Mouse (Mus musculus) C2C12 (cell line): Measurements from ENCODE around the gene Btnl2. TPM values are rescaled to one million over a fixed set of nuclear protein-coding genes. Genes with fewer than 3 reads are reported as not detected.

Source experiments
- H3K27me3 ChIP-seq: one replicate; pipeline ENCODE4 v1.6.1; 2011; ENCODE audit not compliant: control insufficient read depth, insufficient read depth, insufficient read length
- H3K36me3 ChIP-seq: one replicate; pipeline ENCODE4 v1.6.1; 2011; ENCODE audit not compliant: control insufficient read depth, insufficient read depth
- H3K4me3 ChIP-seq: one replicate; pipeline ENCODE4 v1.5.1; 2011; ENCODE audit warnings: mild to moderate bottlenecking, control low read depth; ENCODE audit not compliant: poor library complexity, insufficient read depth, severe bottlenecking
- H3K79me2 ChIP-seq: one replicate; pipeline ENCODE4 v1.6.1; 2011; ENCODE audit not compliant: control insufficient read depth, insufficient read depth
- H3K79me3 ChIP-seq: one replicate; pipeline ENCODE4 v1.6.1; 2011; ENCODE audit warnings: low read depth, control low read depth
- H3ac ChIP-seq: one replicate; pipeline ENCODE3; 2011; ENCODE audit warnings: low read depth; ENCODE audit not compliant: control insufficient read depth, insufficient read length
- CEBPB ChIP-seq: IDR thresholded peaks from one replicate; pipeline ENCODE4 v1.6.1; 2011; ENCODE audit warnings: low read depth, mild to moderate bottlenecking, control low read depth, moderate library complexity
- CTCF ChIP-seq: IDR thresholded peaks from one replicate; pipeline ENCODE4 v1.5.1; 2011; ENCODE audit not compliant: control insufficient read depth, insufficient read depth, insufficient read length
- FOSL1 ChIP-seq: IDR thresholded peaks from one replicate; pipeline ENCODE4 v1.8.0; 2011; ENCODE audit warnings: mild to moderate bottlenecking, low read length; ENCODE audit not compliant: poor library complexity, insufficient read depth, severe bottlenecking
- MAX ChIP-seq: IDR thresholded peaks from one replicate; pipeline ENCODE4 v1.6.1; 2011; ENCODE audit warnings: mild to moderate bottlenecking, control low read depth
- MYOD1 ChIP-seq: IDR thresholded peaks from one replicate; pipeline ENCODE4 v1.6.1; 2011; ENCODE audit warnings: low read depth; ENCODE audit not compliant: control insufficient read depth, insufficient read length
- MYOG ChIP-seq: IDR thresholded peaks from one replicate; pipeline ENCODE4 v1.6.1; 2011; ENCODE audit not compliant: control insufficient read depth, insufficient read length; ENCODE audit errors: extremely low read depth
- USF1 ChIP-seq: IDR thresholded peaks from one replicate; pipeline ENCODE4 v1.6.1; 2011; ENCODE audit warnings: low read depth, mild to moderate bottlenecking, control low read depth, moderate library complexity
- polyA plus RNA-seq: library from polyadenylated mRNA; unstranded; fragments of >200 nt; fragmentation: generic; extraction: Trizol; gene quantifications from one replicate; pipeline ENCODE4 v1.2.1, GENCODE M21; 2012; ENCODE audit warnings: missing spikeins

Gene Btnl2
- polyA plus RNA-seq, 1 experiment = not detected

DNA sequence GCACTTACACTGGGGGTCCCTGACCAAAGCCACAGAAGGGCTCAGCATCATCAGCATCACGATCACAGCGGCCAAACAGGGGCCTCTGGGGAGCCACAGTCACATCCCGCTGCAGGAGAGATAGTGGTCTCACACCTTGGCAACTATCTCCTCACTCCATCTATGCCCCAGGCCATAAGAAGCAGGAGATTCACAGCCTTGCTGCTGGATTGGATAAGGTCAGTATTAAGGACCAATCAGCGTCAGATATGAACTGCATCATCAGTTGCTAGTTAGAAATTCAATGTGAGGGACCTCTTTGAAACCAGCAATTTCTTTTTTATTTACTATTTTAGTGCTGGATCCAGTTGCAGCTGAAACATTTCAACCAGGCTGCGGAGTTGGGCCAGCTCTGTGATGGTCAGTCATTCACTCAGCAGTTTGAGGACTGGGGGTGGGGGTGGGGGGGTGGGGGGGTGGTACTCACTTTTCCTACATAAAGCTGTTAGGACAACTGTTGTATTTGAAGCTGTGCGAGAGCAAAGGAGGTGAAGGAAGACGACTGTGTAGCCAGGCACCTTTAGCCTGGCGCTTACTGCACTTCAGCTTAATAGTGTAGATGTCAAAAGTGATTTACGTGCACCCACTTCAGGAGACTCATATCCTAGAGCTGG, 43.6 kb downstream of the Btnl2 start:
- no peak overlapping the region for H3K4me3 ChIP-seq
- peaks cover 4% of the 10 kb centered on the region for H3K27me3 ChIP-seq
- H3K36me3 ChIP-seq = no peaks in the 10 kb centered on the region
- no peak overlapping the region for H3ac ChIP-seq
- no peaks in the 10 kb centered on the region for H3K79me2 ChIP-seq
- no peaks in the 10 kb centered on the region for H3K79me3 ChIP-seq
- no peak for TF ChIP-seq CEBPB
- no peak for TF ChIP-seq MYOG
- no peak for TF ChIP-seq USF1

- no peaks in the 10 kb centered on the region for H3K79me2 ChIP-seq
- no peak for TF ChIP-seq FOSL1
- no peak for TF ChIP-seq MYOG
- TF ChIP-seq MAX = no peak
- TF ChIP-seq CEBPB = no peak
- TF ChIP-seq MYOD1 = no peak
- no peak for TF ChIP-seq CTCF
- no peak for TF ChIP-seq USF1
- H3K79me3 ChIP-seq = no peaks in the 10 kb centered on the region
- no peaks in the 10 kb centered on the region for H3K36me3 ChIP-seq
- no peak within 1 kb of the TSS for H3K4me3 ChIP-seq
- H3K27me3 ChIP-seq = peaks cover 4% of the 10 kb centered on the region
- H3ac ChIP-seq = no peak within 1 kb of the TSS
These were observed 44.2 kb downstream of the Btnl2 start, which contains the start of gene BC051142 for GRCm38 (mm10) chr17:34398711-34399393. Gene BC051142, plus strand, starts transcription at chr17:34398820.

DNA sequence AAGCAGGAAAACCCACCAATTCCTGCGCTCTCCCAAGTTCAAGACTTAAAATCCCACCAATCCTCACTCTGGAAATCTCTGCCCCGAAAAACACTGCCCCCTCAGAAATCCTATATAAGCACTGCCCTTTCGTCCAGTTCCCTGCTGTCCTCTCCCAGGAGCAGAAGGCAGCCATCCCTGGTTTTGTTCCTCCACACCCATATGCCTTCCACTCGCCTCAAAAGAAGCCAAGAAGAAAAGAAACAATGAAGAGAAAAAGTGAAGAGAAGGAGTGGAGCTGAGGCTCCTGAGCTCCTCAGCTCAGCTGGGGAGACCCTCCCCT, 44.7 kb downstream of the Btnl2 start:
- Histone ChIP-seq H3K36me3 (no peaks in the 10 kb centered on the region), H3ac (no peak overlapping the region), H3K79me3 (no peaks in the 10 kb centered on the region), H3K79me2 (no peaks in the 10 kb centered on the region), H3K27me3 (peaks cover 4% of the 10 kb centered on the region), H3K4me3 (no peak overlapping the region)
- TF ChIP-seq USF1 (no peak), MYOD1 (no peak), MYOG (no peak), MAX (no peak), CEBPB (no peak), FOSL1 (no peak), CTCF (no peak)

GRCm38 (mm10) chr17:34411117-34411516, 56.5 kb downstream of the Btnl2 start:
- H3K79me2 ChIP-seq = no peaks in the 10 kb centered on the region
- H3K36me3 ChIP-seq = no peaks in the 10 kb centered on the region
- no peaks in the 10 kb centered on the region for H3K27me3 ChIP-seq
- no peak overlapping the region for H3K4me3 ChIP-seq
- H3ac ChIP-seq = no peak overlapping the region
- TF ChIP-seq CEBPB (no peak), MAX (no peak), MYOG (no peak), FOSL1 (no peak), USF1 (no peak), CTCF (no peak), MYOD1 (no peak)
- no peaks in the 10 kb centered on the region for H3K79me3 ChIP-seq

Other genes starting within 250 kb of the Btnl2 start
- gene H2-DMa, start 235.3 kb upstream of the Btnl2 start, polyA plus RNA-seq = 5.2 TPM
- gene Brd2, start 232.2 kb upstream of the Btnl2 start, polyA plus RNA-seq = 127 TPM
- not detected for gene H2-DMb2, start 211.5 kb upstream of the Btnl2 start, polyA plus RNA-seq
- not detected for gene H2-DMb1, start 201.8 kb upstream of the Btnl2 start, polyA plus RNA-seq
- gene Tap1, start 167.3 kb upstream of the Btnl2 start, polyA plus RNA-seq = 0.30 TPM
- gene Psmb9, start 167.1 kb upstream of the Btnl2 start, polyA plus RNA-seq = 0.07 TPM
- gene Psmb8, start 157.1 kb upstream of the Btnl2 start, polyA plus RNA-seq = 0.05 TPM
- 0.47 TPM for gene Tap2, start 151.3 kb upstream of the Btnl2 start, polyA plus RNA-seq
- gene H2-Ob, start 115.9 kb upstream of the Btnl2 start, polyA plus RNA-seq = not detected
- gene H2-Ab1, start 97.1 kb upstream of the Btnl2 start, polyA plus RNA-seq = not detected
- not detected for gene H2-Aa, start 67.0 kb upstream of the Btnl2 start, polyA plus RNA-seq
- gene H2-Eb1, start 49.0 kb upstream of the Btnl2 start, polyA plus RNA-seq = not detected
- gene H2-Eb2, start 29.2 kb upstream of the Btnl2 start, polyA plus RNA-seq = not detected
- not detected for gene Btnl1, start 22.3 kb downstream of the Btnl2 start, polyA plus RNA-seq
- gene BC051142, start 44.0 kb downstream of the Btnl2 start, polyA plus RNA-seq = not detected
- not detected for gene Btnl4, start 122.5 kb downstream of the Btnl2 start, polyA plus RNA-seq
- gene Btnl6, start 162.5 kb downstream of the Btnl2 start, polyA plus RNA-seq = not detected
- gene Notch4, start 209.4 kb downstream of the Btnl2 start, polyA plus RNA-seq = 0.51 TPM
- 1.2 TPM for gene Gpsm3, start 235.0 kb downstream of the Btnl2 start, polyA plus RNA-seq
- 18.1 TPM for gene Pbx2, start 236.4 kb downstream of the Btnl2 start, polyA plus RNA-seq
- gene Ager, start 243.0 kb downstream of the Btnl2 start, polyA plus RNA-seq = 0.30 TPM
- gene Rnf5, start 248.9 kb downstream of the Btnl2 start, polyA plus RNA-seq = 37.1 TPM
- gene Agpat1, start 249.4 kb downstream of the Btnl2 start, polyA plus RNA-seq = 73.9 TPM